Mouse (Mus musculus) forebrain, embryonic 15.5 days (tissue): ENCODE measurements around the gene St7. TPM values are rescaled to one million over a fixed set of nuclear protein-coding genes. Genes with fewer than 3 reads are reported as not detected.

Experiments
- ATAC-seq: fragments of 200-750 bp; cut with Nextera tagmentation; replicated peaks from 2 replicates; pipeline ENCODE4 v1.8.0; 2017; ENCODE audit warnings: mild to moderate bottlenecking, moderate TSS enrichment, moderate library complexity
- H3K27ac ChIP-seq: fragments of 300-500 bp; sonication (generic); replicated peaks from 2 replicates; pipeline ENCODE4 v1.5.1; 2015; ENCODE audit warnings: mild to moderate bottlenecking, inconsistent platforms
- H3K27me3 ChIP-seq: fragments of 300-500 bp; sonication (generic); 2 replicates; pipeline ENCODE4 v1.6.1; 2015; ENCODE audit warnings: inconsistent platforms
- H3K36me3 ChIP-seq: fragments of 300-500 bp; sonication (generic); 2 replicates; pipeline ENCODE4 v1.6.1; 2015; ENCODE audit warnings: mild to moderate bottlenecking, inconsistent platforms
- H3K4me1 ChIP-seq: fragments of 300-500 bp; sonication (generic); 2 replicates; pipeline ENCODE4 v1.6.1; 2015; ENCODE audit warnings: inconsistent platforms
- H3K4me2 ChIP-seq: fragments of 300-500 bp; sonication (generic); replicated peaks from 2 replicates; pipeline ENCODE4 v1.6.1; 2015; ENCODE audit warnings: mild to moderate bottlenecking, inconsistent platforms
- H3K4me3 ChIP-seq: fragments of 300-500 bp; sonication (generic); 2 replicates; pipeline ENCODE4 v1.5.1; 2015; ENCODE audit warnings: mild to moderate bottlenecking, inconsistent platforms
- H3K9ac ChIP-seq: fragments of 300-500 bp; sonication (generic); replicated peaks from 2 replicates; pipeline ENCODE4 v1.6.1; 2015; ENCODE audit warnings: mild to moderate bottlenecking, inconsistent platforms
- H3K9me3 ChIP-seq: fragments of 300-500 bp; sonication (generic); 2 replicates; pipeline ENCODE4 v1.6.1; 2016; ENCODE audit warnings: inconsistent platforms
- WGBS: fragments of 180-500 bp; shearing (Covaris S2); methylation state at CpG from one replicate; pipeline ENCODE4 v1.1.7; 2015; ENCODE audit warnings: mixed read lengths; 5-methylcytosine and 5-hydroxymethylcytosine counted together
- polyA plus RNA-seq: library from polyadenylated mRNA; unstranded; fragments of >200 nt; fragmentation: Nextera tagmentation; extraction: Ambion mirVana; gene quantifications from 2 replicates; pipeline ENCODE4 v1.2.1, GENCODE M21; 2015

Gene St7
- polyA plus RNA-seq, 1 experiment from 2014 or later: 68.2 TPM

GRCm38 (mm10) chr6:17721706-17722105, 29.0 kb downstream of the St7 start:
- H3K9ac ChIP-seq: no peak overlapping the region
- peaks cover 3% of the 10 kb centered on the region; the same call in 1 of the 2 replicates for H3K4me1 ChIP-seq
- no peaks in the 10 kb centered on the region for H3K36me3 ChIP-seq
- no peak overlapping the region for H3K4me3 ChIP-seq
- no peaks in the 10 kb centered on the region for H3K27me3 ChIP-seq
- WGBS: 60% methylated on average over 5 of the region's 5 CpGs
- ATAC-seq: no peak
- H3K4me2 ChIP-seq: no peak overlapping the region
- H3K27ac ChIP-seq: no peak overlapping the region
- no peaks in the 10 kb centered on the region for H3K9me3 ChIP-seq

- Histone ChIP-seq H3K27ac (no peak overlapping the region), H3K9ac (no peak overlapping the region), H3K9me3 (no peaks in the 10 kb centered on the region), H3K36me3 (no peaks in the 10 kb centered on the region), H3K4me3 (no peak overlapping the region), H3K4me1 (peaks cover 3% of the 10 kb centered on the region; the same call in 1 of the 2 replicates), H3K27me3 (no peaks in the 10 kb centered on the region), H3K4me2 (no peak overlapping the region)
- 44% methylated on average over 7 of the region's 7 CpGs for WGBS
- peak; percentile 81 for ATAC-seq
These were observed 33.2 kb downstream of the St7 start for GRCm38 (mm10) chr6:17725841-17726460.

- Histone ChIP-seq H3K4me3 (no peak overlapping the region), H3K27me3 (no peaks in the 10 kb centered on the region), H3K9ac (no peak overlapping the region), H3K9me3 (no peaks in the 10 kb centered on the region), H3K4me2 (no peak overlapping the region), H3K4me1 (peaks cover 3% of the 10 kb centered on the region; the same call in 1 of the 2 replicates), H3K27ac (no peak overlapping the region), H3K36me3 (no peaks in the 10 kb centered on the region)
- no peak for ATAC-seq
- WGBS: 92% methylated on average over 3 of the region's 3 CpGs
These were observed 34.5 kb downstream of the St7 start for GRCm38 (mm10) chr6:17727241-17727640.

- H3K4me1 ChIP-seq: peaks cover 3% of the 10 kb centered on the region; the same call in 1 of the 2 replicates
- H3K9ac ChIP-seq: no peak overlapping the region
- H3K9me3 ChIP-seq: no peaks in the 10 kb centered on the region
- no peaks in the 10 kb centered on the region for H3K36me3 ChIP-seq
- no peak overlapping the region for H3K4me3 ChIP-seq
- no peak for ATAC-seq
- H3K27me3 ChIP-seq: no peaks in the 10 kb centered on the region
- H3K27ac ChIP-seq: no peak overlapping the region
- 76% methylated on average over 9 of the region's 9 CpGs for WGBS
- no peak overlapping the region for H3K4me2 ChIP-seq
These were observed 35.4 kb downstream of the St7 start for GRCm38 (mm10) chr6:17727891-17728790.

- no peak overlapping the region for H3K4me3 ChIP-seq
- H3K27me3 ChIP-seq: no peaks in the 10 kb centered on the region
- peaks cover 3% of the 10 kb centered on the region; the same call in 1 of the 2 replicates for H3K4me1 ChIP-seq
- H3K36me3 ChIP-seq: no peaks in the 10 kb centered on the region
- no peak; the same call in 1 of the 2 replicates for ATAC-seq
- no peak overlapping the region for H3K27ac ChIP-seq
- WGBS: 73% methylated on average over 6 of the region's 6 CpGs
- H3K4me2 ChIP-seq: no peak overlapping the region
- no peak overlapping the region for H3K9ac ChIP-seq
- no peaks in the 10 kb centered on the region for H3K9me3 ChIP-seq
These were observed 37.4 kb downstream of the St7 start for GRCm38 (mm10) chr6:17730122-17730521.

GRCm38 (mm10) chr6:17731694-17732093, 39.0 kb downstream of the St7 start:
- Histone ChIP-seq H3K36me3 (no peaks in the 10 kb centered on the region), H3K4me3 (no peak overlapping the region), H3K27me3 (no peaks in the 10 kb centered on the region), H3K27ac (no peak overlapping the region), H3K9me3 (no peaks in the 10 kb centered on the region), H3K4me1 (no peaks in the 10 kb centered on the region), H3K4me2 (no peak overlapping the region), H3K9ac (no peak overlapping the region)
- 79% methylated on average over 5 of the region's 5 CpGs for WGBS
- ATAC-seq: no peak

- H3K4me2 ChIP-seq: no peak overlapping the region
- no peak for ATAC-seq
- H3K9ac ChIP-seq: no peak overlapping the region
- 88% methylated on average over 8 of the region's 8 CpGs for WGBS
- no peak overlapping the region for H3K4me3 ChIP-seq
- no peaks in the 10 kb centered on the region for H3K27me3 ChIP-seq
- no peaks in the 10 kb centered on the region for H3K9me3 ChIP-seq
- H3K4me1 ChIP-seq: no peaks in the 10 kb centered on the region
- no peak overlapping the region for H3K27ac ChIP-seq
- H3K36me3 ChIP-seq: no peaks in the 10 kb centered on the region
These were observed 41.2 kb downstream of the St7 start for GRCm38 (mm10) chr6:17733951-17734411.

- Histone ChIP-seq H3K9ac (no peak overlapping the region), H3K9me3 (no peaks in the 10 kb centered on the region), H3K4me3 (no peak overlapping the region), H3K27ac (no peak overlapping the region), H3K36me3 (no peaks in the 10 kb centered on the region), H3K4me1 (no peaks in the 10 kb centered on the region), H3K4me2 (no peak overlapping the region), H3K27me3 (no peaks in the 10 kb centered on the region)
- 95% methylated on average over 8 of the region's 8 CpGs for WGBS
- no peak for ATAC-seq
These were observed 44.7 kb downstream of the St7 start for GRCm38 (mm10) chr6:17737262-17737948.

- H3K4me1 ChIP-seq: no peaks in the 10 kb centered on the region
- 91% methylated on average over 1 of the region's 1 CpGs for WGBS
- no peak overlapping the region for H3K4me2 ChIP-seq
- H3K9ac ChIP-seq: no peak overlapping the region
- H3K27ac ChIP-seq: no peak overlapping the region
- H3K36me3 ChIP-seq: no peaks in the 10 kb centered on the region
- no peak for ATAC-seq
- no peak overlapping the region for H3K4me3 ChIP-seq
- H3K9me3 ChIP-seq: no peaks in the 10 kb centered on the region
- no peaks in the 10 kb centered on the region for H3K27me3 ChIP-seq
These were observed 47.4 kb downstream of the St7 start for GRCm38 (mm10) chr6:17740128-17740527.

GRCm38 (mm10) chr6:17741639-17742038, 48.9 kb downstream of the St7 start:
- Histone ChIP-seq H3K9ac (no peak overlapping the region), H3K36me3 (no peaks in the 10 kb centered on the region), H3K4me2 (no peak overlapping the region), H3K9me3 (no peaks in the 10 kb centered on the region), H3K4me3 (no peak overlapping the region), H3K27ac (no peak overlapping the region), H3K27me3 (no peaks in the 10 kb centered on the region), H3K4me1 (no peaks in the 10 kb centered on the region)
- ATAC-seq: no peak
- WGBS: 95% methylated on average over 6 of the region's 6 CpGs

- H3K4me3 ChIP-seq: no peak overlapping the region
- H3K36me3 ChIP-seq: no peaks in the 10 kb centered on the region
- no peaks in the 10 kb centered on the region for H3K27me3 ChIP-seq
- no peak overlapping the region for H3K4me2 ChIP-seq
- H3K4me1 ChIP-seq: no peaks in the 10 kb centered on the region
- ATAC-seq: no peak
- H3K27ac ChIP-seq: no peak overlapping the region
- WGBS: 92% methylated on average over 4 of the region's 4 CpGs
- no peaks in the 10 kb centered on the region for H3K9me3 ChIP-seq
- no peak overlapping the region for H3K9ac ChIP-seq
These were observed 49.5 kb downstream of the St7 start for GRCm38 (mm10) chr6:17742209-17742608.

- Histone ChIP-seq H3K36me3 (no peaks in the 10 kb centered on the region), H3K27me3 (no peaks in the 10 kb centered on the region), H3K4me2 (no peak overlapping the region), H3K9ac (no peak overlapping the region), H3K4me1 (0 out of 2 replicates have a peak, but pooled peaks cover 1% of the 10 kb centered on the region), H3K9me3 (no peaks in the 10 kb centered on the region), H3K27ac (no peak overlapping the region), H3K4me3 (no peak overlapping the region)
- ATAC-seq: no peak
- 96% methylated on average over 4 of the region's 4 CpGs for whole genome bisulfite sequencing
These were observed 50.6 kb downstream of the St7 start for GRCm38 (mm10) chr6:17743325-17743724.
